Mouse (Mus musculus) stomach, embryonic 15.5 days (tissue): ENCODE data around the gene Bri3. TPM values are rescaled to one million over a fixed set of nuclear protein-coding genes. Genes with fewer than 3 reads are reported as not detected.
A peak's percentile ranks its signal among the peaks of the same experiment; 100 is the strongest.

Experiments used
- ATAC-seq: fragments of 200-750 bp; cut with Nextera tagmentation; 2 replicates; pipeline ENCODE4 v1.8.0; 2017; ENCODE audit warnings: low read depth, moderate number of reproducible peaks, moderate TSS enrichment; ENCODE audit not compliant: insufficient read depth, low FRiP score
- H3K27ac ChIP-seq: fragments of 300-500 bp; sonication (generic); 2 replicates; pipeline ENCODE4 v1.5.1; 2015; ENCODE audit warnings: mild to moderate bottlenecking, inconsistent platforms
- H3K27me3 ChIP-seq: fragments of 300-500 bp; sonication (generic); replicated peaks from 2 replicates; pipeline ENCODE4 v1.6.1; 2015; ENCODE audit warnings: inconsistent platforms
- H3K36me3 ChIP-seq: fragments of 300-500 bp; sonication (generic); 2 replicates; pipeline ENCODE4 v1.6.1; 2015; ENCODE audit warnings: inconsistent platforms
- H3K4me1 ChIP-seq: fragments of 300-500 bp; sonication (generic); 2 replicates; pipeline ENCODE4 v1.6.1; 2015; ENCODE audit warnings: inconsistent platforms
- H3K4me2 ChIP-seq: fragments of 300-500 bp; sonication (generic); 2 replicates; pipeline ENCODE4 v1.6.1; 2015; ENCODE audit warnings: mild to moderate bottlenecking, inconsistent platforms
- H3K4me3 ChIP-seq: fragments of 300-500 bp; sonication (generic); replicated peaks from 2 replicates; pipeline ENCODE4 v1.5.1; 2015; ENCODE audit warnings: inconsistent platforms
- H3K9ac ChIP-seq: fragments of 300-500 bp; sonication (generic); 2 replicates; pipeline ENCODE4 v1.6.1; 2015; ENCODE audit warnings: inconsistent platforms
- H3K9me3 ChIP-seq: fragments of 300-500 bp; sonication (generic); 2 replicates; pipeline ENCODE4 v1.6.1; 2016; ENCODE audit warnings: inconsistent platforms
- WGBS: fragments of 180-500 bp; shearing (Covaris S2); methylation state at CpG from one replicate; pipeline ENCODE4 v1.1.7; 2015; 5-methylcytosine and 5-hydroxymethylcytosine counted together
- polyA plus RNA-seq: library from polyadenylated mRNA; unstranded; fragments of >200 nt; fragmentation: Nextera tagmentation; extraction: Ambion mirVana; gene quantifications from 2 replicates; pipeline ENCODE4 v1.2.1, GENCODE M21; 2015

Bri3 gene
- polyA plus RNA-seq, 1 experiment from 2014 or later = 125 TPM

DNA sequence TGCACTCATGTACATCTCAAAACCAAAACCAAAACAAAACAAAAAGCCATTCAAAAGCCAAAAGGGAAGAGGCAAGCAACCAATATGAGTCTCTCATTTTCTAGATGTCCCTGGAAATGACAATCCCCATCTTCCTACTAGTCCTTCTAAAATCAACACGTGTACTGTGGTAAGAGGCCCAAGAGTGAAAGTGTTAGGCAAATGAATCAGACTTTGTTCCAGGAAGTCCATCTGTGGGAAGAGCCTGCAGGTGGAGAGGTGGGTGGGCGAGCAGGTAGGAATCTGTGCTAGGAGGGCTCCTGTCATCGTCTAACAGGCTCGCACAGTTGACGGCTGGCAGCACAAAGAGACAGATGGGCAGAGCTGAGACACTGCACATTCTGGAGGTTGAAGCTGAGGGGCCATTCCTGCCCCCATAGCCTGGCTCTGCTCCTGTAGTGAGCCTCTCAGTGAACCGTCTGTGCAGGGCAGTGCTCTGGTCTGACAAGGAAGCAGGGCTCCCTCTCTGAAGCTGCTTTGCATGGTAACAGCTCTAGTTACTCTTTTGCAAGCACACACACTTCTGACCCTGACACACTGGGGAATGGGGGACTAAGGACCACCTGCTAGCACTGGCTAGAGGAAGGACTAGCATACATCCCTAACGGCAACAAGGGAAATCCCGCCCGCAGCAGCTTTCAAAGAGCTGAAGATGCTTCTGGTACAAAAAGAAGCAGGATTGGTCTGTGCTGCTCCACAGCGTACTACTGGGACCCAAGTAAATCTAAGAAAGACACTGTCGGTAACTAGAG lies 38.4 kb downstream of the Bri3 start:
- no peaks in the 10 kb centered on the region for H3K9me3 ChIP-seq
- H3K36me3 ChIP-seq = 0 out of 2 replicates have a peak, but pooled peaks cover 3% of the 10 kb centered on the region
- no peak overlapping the region for H3K4me3 ChIP-seq
- 77% methylated on average over 11 of the region's 11 CpGs for WGBS
- no peak overlapping the region for H3K4me2 ChIP-seq
- 0 out of 2 replicates have a peak, but pooled peaks cover 3% of the 10 kb centered on the region for H3K4me1 ChIP-seq
- ATAC-seq = no peak
- no peak overlapping the region for H3K9ac ChIP-seq
- no peak overlapping the region for H3K27ac ChIP-seq
- H3K27me3 ChIP-seq = no peaks in the 10 kb centered on the region

DNA sequence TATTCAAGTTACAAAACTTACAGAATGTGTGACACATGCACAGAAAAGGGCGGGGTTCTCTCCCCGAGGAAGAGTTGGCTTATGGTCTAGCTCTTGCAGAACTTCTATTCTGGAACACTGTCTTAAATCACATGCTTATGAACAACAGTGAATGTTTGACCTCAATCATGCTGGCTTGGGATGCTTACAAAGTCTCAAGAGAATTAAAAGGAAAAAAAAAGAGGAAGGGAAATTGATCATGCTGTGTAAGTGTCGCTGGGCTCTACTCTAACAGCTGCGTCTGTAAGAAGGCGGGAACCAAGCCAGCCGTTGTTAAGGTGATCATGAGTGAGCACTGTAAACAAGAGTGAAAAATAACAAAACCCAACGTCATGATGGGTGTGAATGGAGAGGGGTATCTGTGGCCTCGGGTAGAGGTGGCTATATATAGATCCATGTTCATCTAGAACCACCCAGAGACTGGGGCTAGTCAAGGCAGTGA lies 39.4 kb downstream of the Bri3 start:
- Histone ChIP-seq H3K9ac (no peak overlapping the region), H3K4me1 (0 out of 2 replicates have a peak, but pooled peaks cover 3% of the 10 kb centered on the region), H3K27me3 (no peaks in the 10 kb centered on the region), H3K4me3 (no peak overlapping the region), H3K27ac (no peak overlapping the region), H3K36me3 (0 out of 2 replicates have a peak, but pooled peaks cover 3% of the 10 kb centered on the region), H3K9me3 (no peaks in the 10 kb centered on the region), H3K4me2 (no peak overlapping the region)
- WGBS = 49% methylated on average over 8 of the region's 8 CpGs
- ATAC-seq = no peak

DNA sequence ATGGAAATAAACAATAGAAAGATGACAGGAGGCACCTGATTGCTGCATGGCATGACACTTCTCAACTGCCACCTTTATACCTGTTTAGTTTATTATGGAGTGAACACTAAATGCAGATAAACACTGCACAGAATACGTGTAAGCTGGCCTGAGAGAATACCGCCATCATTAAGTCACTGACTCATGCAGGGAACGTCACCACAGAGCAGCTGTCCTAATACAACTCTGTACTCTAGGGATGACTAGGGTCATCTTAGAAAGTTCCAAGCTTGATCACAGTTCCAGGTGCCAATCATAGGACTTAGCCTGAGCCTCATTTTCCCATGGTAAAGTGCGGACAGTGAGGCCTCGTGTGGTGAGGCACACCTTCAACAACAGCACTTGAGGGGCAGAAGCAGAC lies 40.4 kb downstream of the Bri3 start:
- Histone ChIP-seq H3K27me3 (no peaks in the 10 kb centered on the region), H3K4me1 (0 out of 2 replicates have a peak, but pooled peaks cover 3% of the 10 kb centered on the region), H3K27ac (no peak overlapping the region), H3K4me2 (no peak overlapping the region), H3K36me3 (no peaks in the 10 kb centered on the region), H3K9me3 (no peaks in the 10 kb centered on the region), H3K9ac (no peak overlapping the region), H3K4me3 (no peak overlapping the region)
- WGBS = 78% methylated on average over 5 of the region's 5 CpGs
- ATAC-seq = no peak

DNA sequence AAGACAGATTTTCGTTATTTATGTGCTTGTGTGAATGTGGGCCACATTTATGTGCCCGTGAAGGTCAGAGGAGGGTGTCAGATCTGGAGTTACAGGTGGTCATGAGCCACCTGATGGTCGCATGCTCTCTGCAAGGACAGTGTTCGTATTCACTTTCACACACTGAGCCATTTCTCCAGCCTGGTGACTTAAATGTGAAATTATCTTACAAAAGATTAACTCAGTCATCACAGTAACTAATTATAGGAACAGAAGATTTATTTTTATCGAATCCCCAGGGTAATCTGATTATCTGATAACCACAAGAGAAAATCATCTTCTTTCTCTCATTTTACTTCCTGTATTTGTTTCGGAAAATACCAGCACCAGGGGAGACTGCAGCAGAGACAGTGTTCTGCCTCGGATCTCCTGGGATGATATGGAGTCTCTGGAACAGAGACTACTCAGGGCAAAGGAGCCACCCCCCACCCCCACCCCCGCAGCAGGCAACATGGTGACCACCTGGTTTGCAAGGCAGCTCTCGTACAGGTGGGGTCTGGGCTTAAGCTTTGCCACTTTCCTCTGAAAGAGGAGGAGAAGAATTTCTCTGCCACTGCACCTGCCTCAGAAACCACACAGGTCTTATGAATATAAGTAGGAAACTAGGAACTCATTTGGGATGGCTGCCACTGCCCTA lies 42.5 kb downstream of the Bri3 start:
- Histone ChIP-seq H3K9ac (no peak overlapping the region), H3K27me3 (no peaks in the 10 kb centered on the region), H3K4me3 (no peak overlapping the region), H3K27ac (no peak overlapping the region), H3K9me3 (no peaks in the 10 kb centered on the region), H3K4me1 (0 out of 2 replicates have a peak, but pooled peaks cover 3% of the 10 kb centered on the region), H3K36me3 (no peaks in the 10 kb centered on the region), H3K4me2 (no peak overlapping the region)
- 61% methylated on average over 9 of the region's 9 CpGs for WGBS
- ATAC-seq = no peak

DNA sequence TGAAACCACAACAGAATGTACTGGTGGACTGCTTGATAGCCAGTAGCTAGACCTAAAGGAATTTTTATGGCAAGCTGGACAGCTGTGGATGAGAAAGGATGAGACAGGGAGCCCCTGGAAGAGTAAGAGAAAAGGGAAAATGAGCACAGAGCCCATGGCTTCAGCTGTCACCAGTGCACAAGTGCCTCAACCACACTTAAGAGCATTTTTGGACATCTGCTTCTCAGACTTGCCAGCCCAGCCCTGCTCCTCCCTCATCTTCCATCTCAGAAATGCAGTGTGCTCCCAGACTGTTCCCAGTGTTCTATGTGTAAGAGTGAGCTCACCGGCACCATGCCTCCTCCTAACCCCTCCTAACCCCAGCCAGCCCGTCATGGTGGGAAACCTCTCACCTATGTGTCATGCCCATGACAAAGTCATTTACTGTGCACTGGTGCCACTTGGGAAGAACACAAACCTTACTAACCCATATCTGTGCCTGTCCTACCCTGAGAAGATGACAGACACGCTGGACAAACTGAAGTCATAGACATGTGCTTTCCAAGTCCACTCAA lies 43.1 kb downstream of the Bri3 start:
- WGBS = 78% methylated on average over 3 of the region's 3 CpGs
- ATAC-seq = no peak
- no peak overlapping the region for H3K9ac ChIP-seq
- H3K4me2 ChIP-seq = no peak overlapping the region
- H3K4me1 ChIP-seq = 0 out of 2 replicates have a peak, but pooled peaks cover 3% of the 10 kb centered on the region
- H3K27me3 ChIP-seq = no peaks in the 10 kb centered on the region
- no peak overlapping the region for H3K27ac ChIP-seq
- no peak overlapping the region for H3K4me3 ChIP-seq
- no peaks in the 10 kb centered on the region for H3K9me3 ChIP-seq
- no peaks in the 10 kb centered on the region for H3K36me3 ChIP-seq

DNA sequence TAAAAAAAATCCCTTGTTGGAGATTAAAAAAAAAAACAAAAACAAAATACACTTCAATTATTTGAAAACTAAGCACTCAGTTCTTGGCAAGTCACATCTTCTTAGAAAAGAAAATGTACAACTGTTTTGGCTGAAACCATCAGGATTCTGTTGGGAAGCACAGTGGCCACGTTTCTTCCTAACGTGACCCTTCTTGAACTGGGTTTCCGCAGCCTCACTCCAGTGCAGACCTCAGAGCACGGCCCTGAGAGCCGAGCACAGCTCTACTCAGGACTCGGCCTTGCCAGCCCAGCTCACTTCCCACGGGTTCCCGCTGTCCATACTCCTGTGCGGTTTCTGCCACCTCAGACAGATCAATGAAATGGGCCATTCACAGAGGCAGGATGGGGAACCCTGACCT lies 44.2 kb downstream of the Bri3 start:
- Histone ChIP-seq H3K4me1 (no peaks in the 10 kb centered on the region), H3K9ac (no peak overlapping the region), H3K27ac (no peak overlapping the region), H3K4me3 (no peak overlapping the region), H3K9me3 (no peaks in the 10 kb centered on the region), H3K27me3 (no peaks in the 10 kb centered on the region), H3K36me3 (no peaks in the 10 kb centered on the region), H3K4me2 (no peak overlapping the region)
- no peak for ATAC-seq
- 81% methylated on average over 9 of the region's 9 CpGs for WGBS

DNA sequence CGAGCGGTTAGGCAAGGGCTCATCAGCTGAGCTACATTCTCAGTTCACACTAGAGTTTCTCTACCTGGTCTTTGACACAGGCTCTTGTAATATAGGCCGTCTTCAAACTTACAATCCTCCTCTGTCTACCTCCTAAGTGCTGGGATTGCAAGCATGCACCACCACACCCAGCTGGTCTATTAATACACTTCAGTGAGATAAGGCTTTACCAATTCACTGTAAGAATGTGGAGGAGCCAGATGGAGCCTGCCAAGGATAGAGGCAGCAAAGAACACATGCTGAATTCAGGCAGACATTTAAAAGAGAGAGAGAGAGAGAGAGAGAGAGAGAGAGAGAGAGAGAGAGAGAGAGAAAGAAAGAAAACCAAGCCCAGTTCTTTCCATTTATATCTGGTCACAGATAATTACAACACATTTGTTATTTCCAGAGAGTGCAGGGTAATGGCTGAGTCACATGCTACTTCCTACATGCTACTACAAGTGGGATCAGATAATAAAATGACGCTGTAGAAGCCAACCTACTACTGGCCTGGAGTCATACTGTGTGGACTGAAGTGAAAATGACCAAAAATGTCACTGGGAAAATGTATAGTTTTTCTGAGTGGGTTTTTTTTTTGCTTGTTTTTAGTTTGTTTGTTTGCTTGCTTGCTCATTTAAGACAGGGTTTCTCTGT lies 45.7 kb downstream of the Bri3 start:
- 74% methylated on average over 4 of the region's 4 CpGs for WGBS

DNA sequence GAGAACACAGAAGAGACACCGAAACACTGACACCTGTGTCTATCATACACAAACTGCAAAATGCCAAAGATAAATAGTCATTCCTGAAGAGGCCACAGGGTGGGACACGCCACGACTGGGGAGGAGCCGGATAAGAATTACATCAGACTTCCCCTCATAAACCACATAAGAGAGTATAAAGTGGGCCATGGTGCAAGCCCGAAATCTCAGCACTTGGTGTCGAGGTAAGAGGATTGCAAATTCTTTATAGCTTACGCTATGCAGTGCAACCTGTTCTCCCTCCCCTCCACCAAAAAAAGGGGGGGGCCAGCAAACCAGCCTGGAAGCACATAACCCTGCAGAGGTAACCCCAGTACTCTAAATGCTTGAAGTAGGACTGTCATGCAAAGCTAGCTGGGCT lies 50.7 kb downstream of the Bri3 start:
- Histone ChIP-seq H3K4me1 (no peaks in the 10 kb centered on the region), H3K27ac (no peak overlapping the region), H3K4me3 (no peak overlapping the region), H3K36me3 (no peaks in the 10 kb centered on the region), H3K4me2 (no peak overlapping the region), H3K9ac (no peak overlapping the region), H3K27me3 (no peaks in the 10 kb centered on the region), H3K9me3 (no peaks in the 10 kb centered on the region)
- WGBS = 69% methylated on average over 7 of the region's 7 CpGs
- no peak for ATAC-seq

More for the DNA sequence above, 45.7 kb downstream of the Bri3 start:
- Histone ChIP-seq H3K4me1 (no peaks in the 10 kb centered on the region), H3K4me3 (no peak overlapping the region), H3K36me3 (no peaks in the 10 kb centered on the region), H3K4me2 (no peak overlapping the region), H3K27me3 (no peaks in the 10 kb centered on the region), H3K9me3 (no peaks in the 10 kb centered on the region), H3K27ac (peak overlapping the region; percentile 54), H3K9ac (no peak overlapping the region)
- peak; percentile 65; the same call in 1 of the 2 replicates for ATAC-seq

DNA sequence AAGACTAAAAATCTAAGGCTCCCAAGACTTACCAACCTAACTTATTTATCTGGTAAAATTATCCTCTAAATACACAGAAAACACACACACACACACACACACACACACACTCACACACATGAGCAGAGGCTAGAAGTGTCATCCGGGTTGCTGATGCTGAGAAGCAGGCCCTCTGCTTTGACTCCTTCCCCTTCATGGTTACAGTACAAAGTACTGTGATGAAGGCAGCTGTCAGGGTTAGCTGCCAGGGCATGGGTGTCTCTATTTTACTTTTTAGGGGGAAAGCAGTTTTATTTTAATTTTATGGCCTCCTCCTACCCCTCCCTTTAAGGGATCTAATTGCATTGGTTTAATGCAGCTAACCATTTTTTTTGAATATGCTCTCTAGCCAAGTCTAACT lies 51.1 kb downstream of the Bri3 start:
- 84% methylated on average over 1 of the region's 1 CpGs for WGBS
- Histone ChIP-seq H3K9ac (no peak overlapping the region), H3K27me3 (no peaks in the 10 kb centered on the region), H3K4me1 (no peaks in the 10 kb centered on the region), H3K36me3 (no peaks in the 10 kb centered on the region), H3K9me3 (no peaks in the 10 kb centered on the region), H3K4me3 (no peak overlapping the region), H3K4me2 (no peak overlapping the region), H3K27ac (no peak overlapping the region)
- no peak for ATAC-seq

DNA sequence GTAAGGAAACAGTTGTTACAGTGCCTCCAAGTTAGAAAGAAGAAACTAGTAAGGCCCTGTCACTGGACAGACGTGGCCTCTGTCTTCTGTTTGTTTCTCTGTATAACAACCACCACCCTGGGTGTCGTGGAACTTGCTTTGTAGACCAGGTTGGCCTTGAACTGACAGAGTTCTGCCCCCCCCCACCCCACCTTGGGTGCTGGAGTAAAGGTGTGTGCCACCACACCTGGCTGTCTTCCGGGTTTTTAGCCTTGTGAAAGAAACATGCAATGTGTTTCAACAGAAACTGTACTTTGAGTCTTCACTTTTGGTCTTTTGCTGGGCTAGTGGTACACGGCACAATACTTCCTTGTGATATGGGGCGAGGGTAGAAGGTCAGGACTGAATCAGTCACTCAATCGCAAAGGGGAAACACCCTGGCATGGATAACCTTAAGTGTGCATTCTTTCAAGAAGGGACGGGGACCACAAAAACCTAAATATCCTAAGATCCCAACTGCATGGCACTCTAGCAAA lies 51.9 kb downstream of the Bri3 start:
- 58% methylated on average over 7 of the region's 7 CpGs for WGBS

DNA sequence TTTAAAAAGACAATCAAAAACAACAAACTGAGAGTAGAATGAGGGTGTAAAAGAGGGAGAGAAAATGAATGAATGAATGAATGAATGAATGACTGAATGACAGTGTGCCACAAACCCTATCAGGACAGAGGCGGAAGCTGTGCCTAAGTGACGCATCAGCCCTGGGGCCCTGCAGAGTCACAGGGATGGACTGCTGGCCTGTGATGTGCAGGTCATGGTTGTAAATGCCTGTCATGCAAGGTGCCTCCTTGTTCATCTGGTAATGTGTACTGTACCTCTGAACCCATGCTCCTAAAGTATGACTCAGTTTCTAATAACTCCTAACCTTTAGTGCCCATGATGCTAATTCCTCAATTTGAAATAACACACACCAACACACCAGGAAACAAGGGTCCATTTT lies 58.8 kb downstream of the Bri3 start:
- Histone ChIP-seq H3K4me2 (no peak overlapping the region), H3K9me3 (no peaks in the 10 kb centered on the region), H3K4me3 (no peak overlapping the region), H3K9ac (no peak overlapping the region), H3K4me1 (no peaks in the 10 kb centered on the region), H3K27me3 (no peaks in the 10 kb centered on the region), H3K36me3 (no peaks in the 10 kb centered on the region), H3K27ac (no peak overlapping the region)
- WGBS = 100% methylated on average over 2 of the region's 2 CpGs
- no peak for ATAC-seq

More for the DNA sequence above, 51.9 kb downstream of the Bri3 start:
- no peaks in the 10 kb centered on the region for H3K4me1 ChIP-seq
- no peaks in the 10 kb centered on the region for H3K27me3 ChIP-seq
- no peak overlapping the region for H3K4me2 ChIP-seq
- H3K36me3 ChIP-seq = no peaks in the 10 kb centered on the region
- peak overlapping the region; percentile 37 for H3K27ac ChIP-seq
- no peak overlapping the region for H3K4me3 ChIP-seq
- peak; percentile 65; the same call in 1 of the 2 replicates for ATAC-seq
- no peak overlapping the region for H3K9ac ChIP-seq
- no peaks in the 10 kb centered on the region for H3K9me3 ChIP-seq
